Mouse (Mus musculus): Measurements from ENCODE around the gene Ctdsp2. TPM values are rescaled to one million over a fixed set of nuclear protein-coding genes. Genes with fewer than 3 reads are reported as not detected.

The Ctdsp2 gene
- polyA plus RNA-seq (2015; fragmentation: Illumina TruSeq; extraction: RNeasy Lipid Tissue Mini Kit (QIAGEN cat#74804); ENCODE audit: insufficient read depth, low read depth, low replicate concordance), result 33.0 TPM

DNA sequence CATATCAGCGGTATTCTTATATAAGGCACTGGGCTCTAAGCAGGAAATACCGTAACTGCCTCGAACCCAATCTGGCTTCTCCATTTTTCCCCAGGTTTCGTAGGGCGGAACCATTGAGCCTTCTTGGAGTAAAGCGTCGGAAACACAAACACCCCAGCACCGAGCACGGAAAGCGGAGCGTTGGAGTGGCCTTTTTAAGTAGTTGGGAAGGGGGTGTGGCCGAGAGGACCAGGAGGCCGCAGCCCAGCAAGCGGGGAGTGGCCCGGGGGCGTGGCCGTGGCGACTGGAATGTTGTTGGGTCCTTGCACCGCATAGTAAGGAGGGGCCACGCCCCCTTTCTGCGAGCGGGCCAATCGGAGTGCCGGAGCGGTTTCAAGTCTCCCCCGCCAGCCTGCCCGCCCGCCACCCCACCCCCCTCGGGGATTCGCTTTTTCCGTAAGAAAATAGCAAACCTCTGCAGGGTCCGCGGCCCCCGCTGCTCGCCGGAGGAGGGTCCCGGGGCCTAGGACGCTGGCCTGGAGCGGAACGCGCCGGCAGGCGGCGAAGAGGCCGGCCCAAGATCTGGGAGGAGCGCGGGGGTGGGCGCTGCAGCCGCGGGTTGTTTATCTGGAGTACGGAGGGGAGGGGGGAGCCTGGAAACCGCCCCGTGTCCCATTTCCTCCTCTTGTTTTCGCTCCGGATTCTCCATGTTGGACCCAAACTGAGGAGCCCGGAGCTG, at the start of gene Ctdsp2:
Gene Ctdsp2, plus strand, starts transcription at position 441 of the 718 bp plus-strand sequence.

DNA sequence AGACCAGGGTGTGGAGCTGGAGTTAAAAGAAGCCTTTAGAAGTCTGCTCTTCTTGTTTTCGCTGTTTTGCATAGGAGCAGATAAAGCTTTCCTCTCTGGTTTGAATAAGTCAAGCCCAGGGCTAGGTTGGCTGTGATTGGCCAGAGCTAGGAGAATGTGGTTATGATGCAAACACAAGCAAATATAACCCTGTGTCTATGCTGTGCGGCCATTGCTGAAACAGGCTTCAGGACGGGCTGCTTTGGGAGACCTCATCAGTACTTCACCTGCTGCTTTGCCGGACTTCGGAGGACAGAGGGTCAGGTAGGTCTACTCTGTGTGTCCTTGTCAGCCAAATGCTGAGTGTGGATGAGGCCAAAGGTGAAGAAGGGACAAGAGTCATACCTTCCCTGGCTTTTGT, 22.0 kb downstream of the Ctdsp2 start, which contains the start of gene Avil:
Gene Avil, plus strand, starts transcription at position 181 of the 400 bp plus-strand sequence.

GRCm38 (mm10) chr10:127030336-127031296, 52.1 kb downstream of the Ctdsp2 start, which contains the start of gene Tsfm:
Tsfm (minus strand) TSS chr10:127030840.

GRCm38 (mm10) chr10:127041274-127041766, 62.8 kb downstream of the Ctdsp2 start, which contains the start of the genes Mettl1 and Eef1akmt3:
Mettl1 (plus strand) TSS chr10:127041414.
Eef1akmt3 (minus strand) TSS chr10:127041513.

DNA sequence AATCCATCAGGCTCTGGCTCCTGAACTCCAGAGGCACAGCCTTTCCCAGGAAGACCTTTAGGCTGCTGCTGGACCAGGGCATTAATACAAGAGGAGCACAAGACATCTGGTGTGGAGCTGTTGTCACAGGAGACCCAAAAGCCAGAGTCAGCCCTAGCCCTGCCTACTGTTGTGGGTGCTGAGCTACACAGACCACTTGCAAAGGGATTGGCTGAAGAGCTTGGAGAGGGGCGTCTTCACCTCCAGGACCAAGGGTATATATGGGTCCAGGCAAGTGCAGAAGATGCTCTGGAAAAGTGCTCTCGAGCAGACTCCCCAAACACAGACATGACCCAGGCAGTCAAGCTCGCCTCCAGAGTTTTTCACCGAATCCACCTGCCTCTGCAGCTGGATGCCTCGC, 69.4 kb downstream of the Ctdsp2 start, which contains the start of gene Cyp27b1:
Gene Cyp27b1, plus strand, starts transcription at position 297 of the 400 bp plus-strand sequence.

Other genes with a start within 250 kb of the Ctdsp2 start
- gene Atp23, start 77.4 kb upstream of the Ctdsp2 start, polyA plus RNA-seq (2015; fragmentation: Illumina TruSeq; extraction: RNeasy Lipid Tissue Mini Kit (QIAGEN cat#74804); ENCODE audit: insufficient read depth, low read depth, low replicate concordance), result 1.00 TPM
- gene Avil, start 22.0 kb downstream of the Ctdsp2 start, polyA plus RNA-seq (2015; fragmentation: Illumina TruSeq; extraction: RNeasy Lipid Tissue Mini Kit (QIAGEN cat#74804); ENCODE audit: insufficient read depth, low read depth, low replicate concordance), result 0.79 TPM
- 16.1 TPM for gene Tsfm, start 52.1 kb downstream of the Ctdsp2 start, polyA plus RNA-seq (2015; fragmentation: Illumina TruSeq; extraction: RNeasy Lipid Tissue Mini Kit (QIAGEN cat#74804); ENCODE audit: insufficient read depth, low read depth, low replicate concordance)
- 22.3 TPM for gene Mettl1, start 62.7 kb downstream of the Ctdsp2 start, polyA plus RNA-seq (2015; fragmentation: Illumina TruSeq; extraction: RNeasy Lipid Tissue Mini Kit (QIAGEN cat#74804); ENCODE audit: insufficient read depth, low read depth, low replicate concordance)
- 3.7 TPM for gene Eef1akmt3, start 62.8 kb downstream of the Ctdsp2 start, polyA plus RNA-seq (2015; fragmentation: Illumina TruSeq; extraction: RNeasy Lipid Tissue Mini Kit (QIAGEN cat#74804); ENCODE audit: insufficient read depth, low read depth, low replicate concordance)
- 0.44 TPM for gene Cyp27b1, start 69.5 kb downstream of the Ctdsp2 start, polyA plus RNA-seq (2015; fragmentation: Illumina TruSeq; extraction: RNeasy Lipid Tissue Mini Kit (QIAGEN cat#74804); ENCODE audit: insufficient read depth, low read depth, low replicate concordance)
- gene March9, start 81.5 kb downstream of the Ctdsp2 start, polyA plus RNA-seq (2015; fragmentation: Illumina TruSeq; extraction: RNeasy Lipid Tissue Mini Kit (QIAGEN cat#74804); ENCODE audit: insufficient read depth, low read depth, low replicate concordance), result 2.3 TPM
- gene Cdk4, start 84.8 kb downstream of the Ctdsp2 start, polyA plus RNA-seq (2015; fragmentation: Illumina TruSeq; extraction: RNeasy Lipid Tissue Mini Kit (QIAGEN cat#74804); ENCODE audit: insufficient read depth, low read depth, low replicate concordance), result 51.8 TPM
- 26.9 TPM for gene Tspan31, start 91.5 kb downstream of the Ctdsp2 start, polyA plus RNA-seq (2015; fragmentation: Illumina TruSeq; extraction: RNeasy Lipid Tissue Mini Kit (QIAGEN cat#74804); ENCODE audit: insufficient read depth, low read depth, low replicate concordance)
- 0.92 TPM for gene Agap2, start 96.6 kb downstream of the Ctdsp2 start, polyA plus RNA-seq (2015; fragmentation: Illumina TruSeq; extraction: RNeasy Lipid Tissue Mini Kit (QIAGEN cat#74804); ENCODE audit: insufficient read depth, low read depth, low replicate concordance)
- gene Os9, start 142.4 kb downstream of the Ctdsp2 start, polyA plus RNA-seq (2015; fragmentation: Illumina TruSeq; extraction: RNeasy Lipid Tissue Mini Kit (QIAGEN cat#74804); ENCODE audit: insufficient read depth, low read depth, low replicate concordance), result 60.9 TPM
- gene B4galnt1, start 186.5 kb downstream of the Ctdsp2 start, polyA plus RNA-seq (2015; fragmentation: Illumina TruSeq; extraction: RNeasy Lipid Tissue Mini Kit (QIAGEN cat#74804); ENCODE audit: insufficient read depth, low read depth, low replicate concordance), result 30.8 TPM
- 3.4 TPM for gene Slc26a10, start 201.9 kb downstream of the Ctdsp2 start, polyA plus RNA-seq (2015; fragmentation: Illumina TruSeq; extraction: RNeasy Lipid Tissue Mini Kit (QIAGEN cat#74804); ENCODE audit: insufficient read depth, low read depth, low replicate concordance)
- 10.8 TPM for gene Arhgef25, start 211.4 kb downstream of the Ctdsp2 start, polyA plus RNA-seq (2015; fragmentation: Illumina TruSeq; extraction: RNeasy Lipid Tissue Mini Kit (QIAGEN cat#74804); ENCODE audit: insufficient read depth, low read depth, low replicate concordance)
- gene Dtx3, start 217.0 kb downstream of the Ctdsp2 start, polyA plus RNA-seq (2015; fragmentation: Illumina TruSeq; extraction: RNeasy Lipid Tissue Mini Kit (QIAGEN cat#74804); ENCODE audit: insufficient read depth, low read depth, low replicate concordance), result 29.3 TPM
- gene Pip4k2c, start 232.9 kb downstream of the Ctdsp2 start, polyA plus RNA-seq (2015; fragmentation: Illumina TruSeq; extraction: RNeasy Lipid Tissue Mini Kit (QIAGEN cat#74804); ENCODE audit: insufficient read depth, low read depth, low replicate concordance), result 8.2 TPM

Measured in pancreas, adult 10 weeks (tissue).